Mouse (Mus musculus) CH12.LX (cell line): Measurements from ENCODE around the gene Slc30a1.

Source experiments
- BHLHE40 ChIP-seq: IDR thresholded peaks from 2 replicates; pipeline ENCODE4 v1.6.1; 2011; ENCODE audit warnings: mild to moderate bottlenecking, low read depth, low read length, improper control_type of control experiment
- CHD1 ChIP-seq: IDR thresholded peaks from 2 replicates; pipeline ENCODE4 v1.6.1; 2012; ENCODE audit warnings: low read depth, low read length, improper control_type of control experiment, inconsistent platforms
- CHD2 ChIP-seq: IDR thresholded peaks from 2 replicates; pipeline ENCODE4 v1.6.1; 2011; ENCODE audit warnings: low read length, improper control_type of control experiment
- CTCF ChIP-seq, 2 experiments: IDR thresholded peaks in 1 of 2; conservative IDR thresholded peaks in 1 of 2; 2 replicates each; pipeline ENCODE4 v1.5.1; 2011 to 2012; ENCODE audit warnings: low read depth in 2 of 2, low read length in 2 of 2, improper control_type of control experiment in 1 of 2, inconsistent platforms in 1 of 2, mild to moderate bottlenecking in 1 of 2, moderate library complexity in 1 of 2
- MEF2A ChIP-seq: IDR thresholded peaks from 2 replicates; pipeline ENCODE4 v1.6.1; 2014; ENCODE audit warnings: low read depth, mild to moderate bottlenecking, inconsistent platforms, low read length, improper control_type of control experiment, borderline replicate concordance
- MXI1 ChIP-seq: IDR thresholded peaks from 2 replicates; pipeline ENCODE4 v1.6.1; 2011; ENCODE audit warnings: mild to moderate bottlenecking, low read depth, low read length, improper control_type of control experiment
- NELFE ChIP-seq: IDR thresholded peaks from 2 replicates; pipeline ENCODE4 v1.6.1; 2011; ENCODE audit warnings: low read depth, low read length, improper control_type of control experiment
- PAX5 ChIP-seq: IDR thresholded peaks from 2 replicates; pipeline ENCODE4 v1.6.1; 2012; ENCODE audit warnings: low read length, inconsistent platforms, mixed read lengths
- POLR2A ChIP-seq: IDR thresholded peaks from 2 replicates; pipeline ENCODE4 v1.6.1; 2011; ENCODE audit warnings: low read depth, mild to moderate bottlenecking, improper control_type of control experiment, low read length
- RAD21 ChIP-seq: IDR thresholded peaks from 2 replicates; pipeline ENCODE4 v1.6.1; 2011; ENCODE audit warnings: low read depth, mild to moderate bottlenecking, low read length, improper control_type of control experiment, moderate library complexity
- SIN3A ChIP-seq: IDR thresholded peaks from 2 replicates; pipeline ENCODE4 v1.6.1; 2012; ENCODE audit warnings: low read length, improper control_type of control experiment, inconsistent platforms
- TCF12 ChIP-seq: IDR thresholded peaks from 2 replicates; pipeline ENCODE4 v1.6.1; 2014; ENCODE audit warnings: low read depth, mild to moderate bottlenecking, inconsistent platforms, low read length, improper control_type of control experiment
- ZKSCAN1 ChIP-seq: IDR thresholded peaks from 2 replicates; pipeline ENCODE4 v1.6.1; 2012; ENCODE audit warnings: low read depth, inconsistent platforms, low read length, improper control_type of control experiment, borderline replicate concordance
- ZNF384 ChIP-seq: IDR thresholded peaks from 2 replicates; pipeline ENCODE4 v1.6.1; 2012; ENCODE audit warnings: low read depth, low read length, improper control_type of control experiment, inconsistent platforms

- TF ChIP-seq ZNF384 (no peak), BHLHE40 (no peak), CTCF (conservative IDR thresholded peaks at IDR 0.05 in 1 of 2, IDR thresholded peaks at IDR 0.05 in 1 of 2; ENCODE audit: low read depth in 2 of 2, low read length in 2 of 2) (no peak), MXI1 (no peak), NELFE (no peak), PAX5 (no peak), CHD1 (no peak), POLR2A (no peak), RAD21 (no peak), TCF12 (no peak), SIN3A (no peak), CHD2 (no peak), ZKSCAN1 (no peak), MEF2A (no peak)
Observed at GRCm38 (mm10) chr1:191861247-191861646, 45.3 kb upstream of the Slc30a1 start.
